Mouse (Mus musculus): ENCODE results near the gene Stat2. TPM values are rescaled to one million over a fixed set of nuclear protein-coding genes. Genes with fewer than 3 reads are reported as not detected.
"Not testable (repeated sequence)": the region's sequence is repeated elsewhere in the genome, so short reads cannot be mapped to it uniquely, and the experiment has no call there.

Stat2 gene
- polyA plus RNA-seq, 1 experiment from 2014 or later, result 12.0 TPM

DNA sequence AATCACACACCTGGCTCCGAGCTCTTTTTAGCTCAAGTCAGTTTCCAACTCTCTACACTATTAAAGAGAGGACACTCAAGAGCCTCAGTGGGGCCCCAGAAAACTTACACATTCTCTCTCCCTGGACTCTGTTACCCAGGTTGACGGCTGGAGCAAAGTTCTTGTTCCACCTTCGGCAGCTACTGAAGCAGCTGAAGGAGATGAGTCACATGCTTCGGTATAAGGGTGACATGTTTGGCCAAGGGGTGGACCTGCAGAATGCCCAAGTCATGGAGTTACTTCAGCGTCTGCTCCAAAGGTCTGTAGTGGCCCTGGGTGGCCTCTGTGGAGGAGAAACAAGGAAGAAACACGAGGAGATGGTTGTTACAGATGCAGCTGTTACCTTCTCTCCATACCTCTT, 10.6 kb downstream of the Stat2 start:
- H3K4me2 ChIP-seq (ENCODE audit: low read length), result no peak overlapping the region
- no peak overlapping the region for H3K4me3 ChIP-seq (ENCODE audit: low read depth, low read length)
- H3K36me3 ChIP-seq (ENCODE audit: control insufficient read depth, insufficient read depth, low read length), result peaks cover 43% of the 10 kb centered on the region
- no peak overlapping the region for H3K9ac ChIP-seq (ENCODE audit: low read length)
- H3K9me3 ChIP-seq (ENCODE audit: control insufficient read depth, low read length), result no peaks in the 10 kb centered on the region
- DNase-seq (ENCODE audit: low spot score), result no peak
- H3K4me1 ChIP-seq (replicated peaks; ENCODE audit: control insufficient read depth, insufficient read depth, low read length), result no peaks in the 10 kb centered on the region
- WGBS, result 81% methylated on average over 6 of the region's 6 CpGs
- no peak overlapping the region for H3K27ac ChIP-seq (ENCODE audit: low read depth)
- H3K27me3 ChIP-seq (replicated peaks; ENCODE audit: control insufficient read depth, insufficient read depth, low read length), result no peaks in the 10 kb centered on the region
- no peak for ATAC-seq (replicated peaks; ENCODE audit: low FRiP score, low TSS enrichment, low read depth)

DNA sequence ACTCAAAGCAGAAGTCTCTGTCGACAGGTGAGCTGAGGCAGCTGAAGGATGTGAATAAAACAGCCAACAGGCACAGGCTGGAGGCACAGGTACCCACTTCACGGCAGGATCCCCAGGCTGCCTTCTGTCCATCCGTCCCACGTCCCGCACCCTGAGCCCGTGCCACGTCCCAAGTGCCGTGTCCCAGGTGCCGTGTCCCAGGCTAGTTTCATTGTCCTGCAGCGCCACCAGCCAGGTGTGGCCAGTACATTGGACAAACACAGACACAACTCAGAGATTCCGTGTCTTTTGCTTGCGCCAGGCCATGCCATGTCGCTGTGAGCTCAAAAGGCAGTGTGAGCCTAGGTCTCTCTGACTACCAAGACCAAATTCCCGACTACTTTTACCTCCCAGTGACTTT, 11.3 kb downstream of the Stat2 start:
- Histone ChIP-seq H3K4me1 (replicated peaks; ENCODE audit: control insufficient read depth, insufficient read depth, low read length) (no peaks in the 10 kb centered on the region), H3K9me3 (ENCODE audit: control insufficient read depth, low read length) (no peaks in the 10 kb centered on the region), H3K36me3 (ENCODE audit: control insufficient read depth, insufficient read depth, low read length) (peaks cover 41% of the 10 kb centered on the region), H3K27ac (ENCODE audit: low read depth) (no peak overlapping the region), H3K27me3 (replicated peaks; ENCODE audit: control insufficient read depth, insufficient read depth, low read length) (no peaks in the 10 kb centered on the region), H3K4me3 (ENCODE audit: low read depth, low read length) (no peak overlapping the region), H3K4me2 (ENCODE audit: low read length) (no peak overlapping the region), H3K9ac (ENCODE audit: low read length) (no peak overlapping the region)
- 88% methylated on average over 14 of the region's 14 CpGs for WGBS
- no peak for ATAC-seq (replicated peaks; ENCODE audit: low FRiP score, low TSS enrichment, low read depth)
- no peak for DNase-seq (ENCODE audit: low spot score)

DNA sequence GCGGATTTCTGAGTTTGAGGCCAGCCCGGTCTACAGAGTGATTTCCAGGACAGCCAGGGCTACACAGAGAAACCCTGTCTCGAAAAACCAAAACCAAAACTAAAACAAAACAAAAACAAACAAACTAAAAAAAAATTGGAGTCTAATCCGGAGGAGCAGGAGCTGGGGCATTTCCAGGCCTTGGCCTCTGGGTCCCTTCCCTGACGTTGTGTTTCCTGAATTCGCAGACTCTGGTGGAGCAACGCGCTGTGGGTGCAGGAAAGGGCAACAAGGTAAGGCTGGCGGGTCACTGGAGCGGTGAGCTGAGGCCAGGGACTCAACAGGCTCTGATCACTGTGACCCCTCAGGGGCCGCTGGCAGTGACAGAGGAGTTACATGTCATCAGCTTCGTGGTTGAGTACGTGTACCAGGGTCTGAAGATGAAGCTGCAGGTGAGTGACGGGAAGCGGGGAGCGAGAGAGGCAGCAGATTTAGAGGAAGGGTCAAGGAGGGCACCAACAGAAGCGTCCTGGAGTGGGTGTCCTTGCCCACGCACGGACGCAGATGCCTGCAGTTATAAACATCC, 12.6 kb downstream of the Stat2 start:
- H3K9me3 ChIP-seq (ENCODE audit: control insufficient read depth, low read length), result no peaks in the 10 kb centered on the region
- WGBS, result 87% methylated on average over 20 of the region's 20 CpGs
- DNase-seq (ENCODE audit: low spot score), result no peak
- H3K27me3 ChIP-seq (replicated peaks; ENCODE audit: control insufficient read depth, insufficient read depth, low read length), result no peaks in the 10 kb centered on the region
- H3K9ac ChIP-seq (ENCODE audit: low read length), result no peak overlapping the region
- H3K27ac ChIP-seq (ENCODE audit: low read depth), result no peak overlapping the region
- H3K36me3 ChIP-seq (ENCODE audit: control insufficient read depth, insufficient read depth, low read length), result peaks cover 36% of the 10 kb centered on the region
- H3K4me3 ChIP-seq (ENCODE audit: low read depth, low read length), result no peak overlapping the region
- no peak overlapping the region for H3K4me2 ChIP-seq (ENCODE audit: low read length)
- no peak for ATAC-seq (replicated peaks; ENCODE audit: low FRiP score, low TSS enrichment, low read depth)
- H3K4me1 ChIP-seq (replicated peaks; ENCODE audit: control insufficient read depth, insufficient read depth, low read length), result no peaks in the 10 kb centered on the region

DNA sequence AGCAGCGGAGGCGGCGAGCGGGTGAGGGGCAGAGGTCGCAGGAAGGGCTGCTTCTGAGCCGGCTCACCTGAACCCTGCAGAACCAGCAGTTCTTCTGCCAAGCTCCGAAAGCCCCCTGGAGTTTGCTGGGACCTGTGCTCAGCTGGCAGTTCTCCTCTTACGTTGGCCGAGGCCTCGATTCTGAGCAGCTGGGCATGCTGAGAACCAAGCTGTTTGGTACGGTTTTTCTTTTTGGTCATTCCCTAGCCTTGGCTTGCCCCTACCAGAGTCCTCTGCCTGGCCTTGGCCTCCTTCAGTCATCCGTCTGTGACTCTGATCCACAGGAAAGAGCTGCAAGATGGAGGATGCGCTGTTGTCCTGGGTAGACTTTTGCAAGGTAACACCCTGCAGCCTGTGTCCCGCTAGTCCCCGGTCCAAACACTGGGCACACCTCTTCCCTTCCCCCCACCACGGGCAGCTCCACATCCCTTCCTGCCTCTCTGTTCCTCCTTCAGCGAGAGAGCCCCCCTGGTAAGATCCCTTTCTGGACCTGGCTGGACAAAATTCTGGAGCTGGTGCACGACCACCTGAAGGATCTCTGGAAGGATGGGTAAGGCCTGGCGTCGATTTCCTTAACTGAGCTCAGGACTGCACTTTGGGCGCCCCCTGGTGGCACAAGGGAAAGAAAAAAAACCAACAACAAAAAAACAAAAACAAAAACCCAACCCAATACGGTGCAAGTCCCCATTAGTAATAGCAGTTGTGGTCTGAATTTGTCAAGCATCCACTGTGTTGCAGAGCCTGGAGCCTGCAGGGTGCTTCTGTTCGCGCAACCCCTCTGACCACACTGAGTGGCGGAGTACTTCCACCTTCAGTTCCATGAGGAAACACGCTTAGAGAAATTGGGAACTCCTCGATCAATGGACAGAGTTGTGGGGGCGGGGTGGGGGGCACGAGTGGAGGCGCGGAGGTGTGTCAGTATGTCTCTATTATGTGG, 13.5 kb downstream of the Stat2 start:
- Histone ChIP-seq H3K27me3 (replicated peaks; ENCODE audit: control insufficient read depth, insufficient read depth, low read length) (no peaks in the 10 kb centered on the region), H3K9ac (ENCODE audit: low read length) (no peak overlapping the region), H3K4me2 (ENCODE audit: low read length) (no peak overlapping the region), H3K4me3 (ENCODE audit: low read depth, low read length) (no peak overlapping the region), H3K27ac (ENCODE audit: low read depth) (no peak overlapping the region), H3K36me3 (ENCODE audit: control insufficient read depth, insufficient read depth, low read length) (peaks cover 35% of the 10 kb centered on the region), H3K9me3 (ENCODE audit: control insufficient read depth, low read length) (no peaks in the 10 kb centered on the region), H3K4me1 (replicated peaks; ENCODE audit: control insufficient read depth, insufficient read depth, low read length) (no peaks in the 10 kb centered on the region)
- ATAC-seq (replicated peaks; ENCODE audit: low FRiP score, low TSS enrichment, low read depth) (no peak), DNase-seq (ENCODE audit: low spot score) (peak; percentile 84)
- 67% methylated on average over 31 of the region's 31 CpGs for WGBS

DNA sequence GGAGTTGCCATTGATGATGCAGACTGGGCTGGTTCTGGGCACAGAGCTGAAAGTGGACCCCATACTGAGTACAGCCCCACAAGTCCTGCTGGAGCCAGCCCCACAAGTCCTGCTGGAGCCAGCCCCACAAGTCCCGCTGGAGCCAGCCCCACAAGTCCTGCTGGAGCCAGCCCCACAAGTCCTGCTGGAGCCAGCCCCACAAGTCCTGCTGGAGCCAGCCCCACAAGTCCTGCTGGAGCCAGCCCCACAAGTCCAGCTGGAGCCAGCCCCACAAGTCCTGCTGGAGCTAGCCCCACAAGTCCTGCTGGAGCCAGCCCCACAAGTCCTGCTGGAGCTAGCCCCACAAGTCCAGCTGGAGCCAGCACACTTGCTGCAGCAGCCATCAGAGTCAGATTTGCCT, 20.2 kb downstream of the Stat2 start:
- H3K9ac ChIP-seq (ENCODE audit: low read length); H3K4me3 ChIP-seq (ENCODE audit: low read depth, low read length); ATAC-seq (replicated peaks; ENCODE audit: low FRiP score, low TSS enrichment, low read depth); H3K27me3 ChIP-seq (replicated peaks; ENCODE audit: control insufficient read depth, insufficient read depth, low read length); H3K4me2 ChIP-seq (ENCODE audit: low read length); H3K9me3 ChIP-seq (ENCODE audit: control insufficient read depth, low read length); H3K4me1 ChIP-seq (replicated peaks; ENCODE audit: control insufficient read depth, insufficient read depth, low read length); H3K27ac ChIP-seq (ENCODE audit: low read depth); DNase-seq (ENCODE audit: low spot score): not testable (repeated sequence)
- 90% methylated on average over 1 of the region's 1 CpGs for WGBS
- H3K36me3 ChIP-seq (ENCODE audit: control insufficient read depth, insufficient read depth, low read length), result peaks cover 15% of the 10 kb centered on the region

DNA sequence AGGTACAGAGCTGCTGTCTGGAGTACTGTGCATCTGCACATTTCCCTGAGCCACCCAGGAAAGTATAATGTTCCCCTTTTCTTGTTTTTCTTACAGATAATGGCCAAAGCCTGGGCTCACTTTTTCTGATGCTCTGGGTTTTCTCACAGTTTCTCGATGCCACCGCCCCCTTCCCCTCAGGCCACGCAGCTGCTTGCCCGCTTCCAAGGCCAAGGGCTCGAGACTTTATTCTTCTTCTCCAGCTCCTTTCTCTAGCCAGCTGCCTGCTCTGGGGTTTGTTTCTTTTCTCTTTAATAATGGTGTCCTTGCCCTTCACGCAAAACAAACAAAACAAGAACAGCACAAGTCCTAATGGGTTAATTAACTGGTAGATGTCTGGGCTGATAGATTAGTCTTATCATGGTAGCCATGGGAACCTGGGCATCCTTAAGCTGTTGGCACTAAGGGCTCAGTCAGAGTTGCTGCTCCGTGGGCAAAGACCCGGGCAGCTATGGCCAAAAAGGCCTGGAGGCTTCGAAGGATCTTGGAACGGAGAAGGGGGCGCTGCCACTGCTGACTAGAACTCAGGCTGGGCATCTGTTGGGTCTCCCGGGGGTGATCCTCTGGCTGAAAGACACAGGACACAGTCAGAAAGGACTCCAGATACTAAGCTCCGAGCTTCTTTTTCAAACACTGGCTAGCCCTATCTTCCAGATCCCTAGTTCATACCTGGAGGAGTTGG, 26.2 kb downstream of the Stat2 start:
- Histone ChIP-seq H3K27ac (ENCODE audit: low read depth) (0 out of 2 replicates have a peak overlapping the region, but pooled peaks have one; percentile 9), H3K9me3 (ENCODE audit: control insufficient read depth, low read length) (no peaks in the 10 kb centered on the region), H3K9ac (ENCODE audit: low read length) (no peak overlapping the region), H3K27me3 (replicated peaks; ENCODE audit: control insufficient read depth, insufficient read depth, low read length) (no peaks in the 10 kb centered on the region), H3K4me3 (ENCODE audit: low read depth, low read length) (no peak overlapping the region), H3K4me1 (replicated peaks; ENCODE audit: control insufficient read depth, insufficient read depth, low read length) (0 out of 2 replicates have a peak, but pooled peaks cover 11% of the 10 kb centered on the region), H3K4me2 (ENCODE audit: low read length) (no peak overlapping the region), H3K36me3 (ENCODE audit: control insufficient read depth, insufficient read depth, low read length) (peaks cover 9% of the 10 kb centered on the region)
- ATAC-seq (replicated peaks; ENCODE audit: low FRiP score, low TSS enrichment, low read depth) (no peak), DNase-seq (ENCODE audit: low spot score) (no peak)
- 73% methylated on average over 13 of the region's 13 CpGs for WGBS

DNA sequence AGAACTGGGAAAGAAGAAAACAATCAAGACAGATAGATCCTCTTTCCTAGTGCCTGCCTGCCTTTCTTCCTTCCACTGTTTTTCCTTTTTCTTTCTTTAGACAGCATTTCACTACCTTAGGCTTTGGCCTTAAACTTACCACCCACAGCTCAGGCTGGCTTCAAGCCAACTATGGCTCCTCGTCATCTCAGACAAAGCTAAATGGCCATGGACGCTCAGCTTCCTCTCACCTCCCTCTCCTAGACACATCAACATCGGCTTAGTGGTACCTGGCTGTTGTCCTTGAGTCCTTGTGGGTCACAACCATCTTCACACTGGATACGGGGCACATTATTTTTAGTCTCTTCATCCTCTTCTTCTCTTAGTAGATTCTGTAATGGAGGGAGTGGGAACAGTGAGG, 26.9 kb downstream of the Stat2 start:
- peak overlapping the region; percentile 64 for H3K27ac ChIP-seq (ENCODE audit: low read depth)
- no peaks in the 10 kb centered on the region for H3K9me3 ChIP-seq (ENCODE audit: control insufficient read depth, low read length)
- H3K36me3 ChIP-seq (ENCODE audit: control insufficient read depth, insufficient read depth, low read length), result peaks cover 2% of the 10 kb centered on the region; the same call in 1 of the 2 replicates
- ATAC-seq (replicated peaks; ENCODE audit: low FRiP score, low TSS enrichment, low read depth), result no peak
- 59% methylated on average over 4 of the region's 4 CpGs for WGBS
- H3K9ac ChIP-seq (ENCODE audit: low read length), result no peak overlapping the region
- DNase-seq (ENCODE audit: low spot score), result peak; percentile 53
- H3K27me3 ChIP-seq (replicated peaks; ENCODE audit: control insufficient read depth, insufficient read depth, low read length), result no peaks in the 10 kb centered on the region
- H3K4me1 ChIP-seq (replicated peaks; ENCODE audit: control insufficient read depth, insufficient read depth, low read length), result peaks cover 13% of the 10 kb centered on the region
- H3K4me3 ChIP-seq (ENCODE audit: low read depth, low read length), result no peak overlapping the region
- H3K4me2 ChIP-seq (ENCODE audit: low read length), result no peak overlapping the region

DNA sequence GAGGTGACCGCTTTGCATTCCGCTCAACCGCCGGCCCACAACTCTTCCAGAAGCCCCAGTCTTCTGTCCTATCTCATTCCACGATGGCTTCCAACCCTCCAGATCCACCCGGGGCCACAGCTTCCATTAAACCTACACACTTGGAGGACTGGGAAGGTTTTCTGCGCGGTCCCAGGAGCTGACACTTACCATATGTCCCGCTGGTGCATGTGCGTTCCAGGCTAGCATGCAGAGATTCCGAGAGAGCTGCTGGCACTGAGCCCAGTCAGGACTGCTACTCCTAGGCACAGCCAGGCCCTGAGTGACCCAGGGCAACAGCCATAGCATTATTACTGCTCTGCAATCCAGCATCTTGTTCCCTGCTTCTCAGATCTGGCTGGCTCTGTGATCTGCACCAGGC, 27.3 kb downstream of the Stat2 start:
- DNase-seq (ENCODE audit: low spot score) (peak; percentile 70), ATAC-seq (replicated peaks; ENCODE audit: low FRiP score, low TSS enrichment, low read depth) (peak; percentile 56)
- Histone ChIP-seq H3K9ac (ENCODE audit: low read length) (no peak overlapping the region), H3K4me3 (ENCODE audit: low read depth, low read length) (no peak overlapping the region), H3K4me1 (replicated peaks; ENCODE audit: control insufficient read depth, insufficient read depth, low read length) (peaks cover 16% of the 10 kb centered on the region), H3K4me2 (ENCODE audit: low read length) (no peak overlapping the region), H3K9me3 (ENCODE audit: control insufficient read depth, low read length) (no peaks in the 10 kb centered on the region), H3K36me3 (ENCODE audit: control insufficient read depth, insufficient read depth, low read length) (no peaks in the 10 kb centered on the region), H3K27me3 (replicated peaks; ENCODE audit: control insufficient read depth, insufficient read depth, low read length) (no peaks in the 10 kb centered on the region), H3K27ac (ENCODE audit: low read depth) (peak overlapping the region; percentile 64)
- 55% methylated on average over 11 of the region's 11 CpGs for WGBS
